ENCODE assay signal across 8 mouse cellular contexts in genomic region chr6:108709131-108709470, GRCm38 (mm10). TPM values are rescaled to one million over a fixed set of nuclear protein-coding genes. Genes with fewer than 3 reads are reported as not detected.
DNase-seq lines count a peak whose midpoint lies in the region; ATAC-seq and TF ChIP-seq lines count a peak whose summit lies in the region.

No protein-coding gene starts in this region.

- H3K4me2 ChIP-seq in forebrain, embryonic 16.5 days (ENCODE audit: low read length), result peak overlapping the region; percentile 75
- peak overlapping the region; percentile 55 for H3K4me2 ChIP-seq in liver, embryonic 12.5 days

- H3K27me3 ChIP-seq in C2C12 (ENCODE audit: control insufficient read depth, insufficient read depth, insufficient read length), result no peaks in the 10 kb centered on the region
- H3K27me3 ChIP-seq in forebrain, embryonic 16.5 days (replicated peaks; ENCODE audit: control insufficient read depth, insufficient read depth, low read length), result no peaks in the 10 kb centered on the region
- peaks cover 40% of the 10 kb centered on the region for H3K27me3 ChIP-seq in liver, embryonic 12.5 days (replicated peaks)

- WGBS in forebrain, embryonic 16.5 days, result 18% methylated on average over 9 of the region's 9 CpGs
- whole genome bisulfite sequencing in liver, embryonic 12.5 days (ENCODE audit: insufficient replicate concordance), result 16% methylated on average over 9 of the region's 9 CpGs

- no peaks in the 10 kb centered on the region for H3K9me3 ChIP-seq in forebrain, embryonic 16.5 days (ENCODE audit: control insufficient read depth, low read length)
- H3K9me3 ChIP-seq in liver, embryonic 12.5 days (replicated peaks), result no peaks in the 10 kb centered on the region

- ATAC-seq in forebrain, embryonic 16.5 days, result no peak
- ATAC-seq in liver, embryonic 12.5 days, result no peak

- TF ChIP-seq CTCF in C2C12 (IDR thresholded peaks at IDR 0.05; ENCODE audit: control insufficient read depth, insufficient read depth, insufficient read length), result no peak

- no peak overlapping the region for H3K4me3 ChIP-seq in C2C12 (ENCODE audit: insufficient read depth, poor library complexity, severe bottlenecking)
- H3K4me3 ChIP-seq in forebrain, embryonic 16.5 days (replicated peaks; ENCODE audit: low read length), result peak overlapping the region; percentile 46
- H3K4me3 ChIP-seq in liver, embryonic 12.5 days, result peak overlapping the region; percentile 25

- intact Hi-C loops in gastrocnemius, postnatal 36 days (cut with DNase I), result loop anchor here (5.0 kb wide), 1 partner anchor 37 kb away; no protein-coding TSS in a partner anchor

- no peaks in the 10 kb centered on the region for H3K79me2 ChIP-seq in C2C12 (ENCODE audit: control insufficient read depth, insufficient read depth)

- H3K9ac ChIP-seq in forebrain, embryonic 16.5 days (replicated peaks; ENCODE audit: low read depth, low read length), result peak overlapping the region; percentile 54
- H3K9ac ChIP-seq in liver, embryonic 12.5 days, result no peak overlapping the region

- H3K36me3 ChIP-seq in C2C12 (ENCODE audit: control insufficient read depth, insufficient read depth), result no peaks in the 10 kb centered on the region
- H3K36me3 ChIP-seq in forebrain, embryonic 16.5 days (ENCODE audit: control insufficient read depth, insufficient read depth), result no peaks in the 10 kb centered on the region
- H3K36me3 ChIP-seq in liver, embryonic 12.5 days, result no peaks in the 10 kb centered on the region

- peaks cover 11% of the 10 kb centered on the region for H3K4me1 ChIP-seq in forebrain, embryonic 16.5 days (replicated peaks; ENCODE audit: control insufficient read depth, insufficient read depth, low read length)
- peaks cover 25% of the 10 kb centered on the region for H3K4me1 ChIP-seq in liver, embryonic 12.5 days

- H3ac ChIP-seq in C2C12 (ENCODE audit: control insufficient read depth, insufficient read length, low read depth), result no peak overlapping the region

- H3K27ac ChIP-seq in forebrain, embryonic 16.5 days (ENCODE audit: low read length), result no peak overlapping the region
- no peak overlapping the region for H3K27ac ChIP-seq in liver, embryonic 12.5 days

- no peaks in the 10 kb centered on the region for H3K79me3 ChIP-seq in C2C12 (ENCODE audit: low read depth)

- DNase-seq in embryo, embryonic 9.5 days (ENCODE audit: extremely low spot score), result peak; percentile 36
- no peak for DNase-seq in embryo, embryonic 10 days (ENCODE audit: low spot score)
- no peak for DNase-seq in gastrocnemius, postnatal 36 days
- no peak for DNase-seq in spleen, postnatal 14 days (ENCODE audit: low spot score in 2 of 2)
- DNase-seq in kidney, postnatal 10 days, result no peak

TF ChIP-seq in C2C12, 6 proteins besides CTCF, POLR2A, EP300 and RAD21:
- no peak for TF ChIP-seq USF1 (IDR thresholded peaks at IDR 0.05; ENCODE audit: low read depth)
- peak; percentile 9 for TF ChIP-seq MAX (IDR thresholded peaks at IDR 0.05)
- TF ChIP-seq CEBPB (IDR thresholded peaks at IDR 0.05; ENCODE audit: low read depth), result no peak
- no peak for TF ChIP-seq MYOD1 (IDR thresholded peaks at IDR 0.05; ENCODE audit: control insufficient read depth, insufficient read length, low read depth)
- no peak for TF ChIP-seq MYOG (IDR thresholded peaks at IDR 0.05; ENCODE audit: control insufficient read depth, extremely low read depth, insufficient read length)
- TF ChIP-seq FOSL1 (IDR thresholded peaks at IDR 0.05; ENCODE audit: insufficient read depth, low read length, poor library complexity, severe bottlenecking), result no peak

RNA-seq across cellular contexts. Expression of gene Bhlhe40, which starts 48.7 kb away (rescaled TPM):
- 15.3 TPM for polyA plus RNA-seq in C2C12 (2012; fragmentation: generic; extraction: Trizol)
- polyA plus RNA-seq in forebrain, embryonic 16.5 days (2015; fragmentation: Nextera tagmentation; extraction: Ambion mirVana), result 6.5 and 7.9 TPM in 2 replicates
- 4.0 and 6.1 TPM in 2 replicates for polyA plus RNA-seq in liver, embryonic 12.5 days (2016; fragmentation: Nextera tagmentation; extraction: Ambion mirVana)
- total RNA-seq in gastrocnemius, postnatal 36 days (2021), result 100 to 1,000 TPM in 1 of 2 experiments, 10 to 100 TPM in 1; 71.8 to 106 TPM
